In the genomic region with DNA sequence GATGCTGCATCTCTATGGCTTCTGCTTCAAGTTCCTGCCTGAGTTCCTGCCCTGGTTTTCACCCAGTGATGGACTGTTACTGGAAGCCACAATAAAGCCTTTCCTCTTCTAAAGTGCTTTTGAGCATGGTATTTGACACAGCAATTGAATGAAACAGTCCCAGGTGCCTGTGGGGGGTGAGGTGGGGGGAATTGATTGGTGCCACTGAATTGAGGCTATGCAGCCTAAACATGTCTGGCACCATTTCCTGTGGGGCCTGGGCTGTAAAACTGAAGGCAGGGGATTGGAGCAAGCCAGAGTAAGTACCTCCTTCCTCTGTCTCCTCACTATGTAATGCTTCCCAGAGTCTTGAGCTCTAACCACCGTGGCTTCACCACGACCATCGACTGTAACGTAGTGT, we compare ENCODE assay signal across 16 mouse cellular contexts.
"Had no signal": no experiment of that assay in that cellular context is flagged by ENCODE, and none has a peak within 500 bp of the region (broad histone marks: within the 10 kb centered on the region; RNA-seq: fewer than 3 reads in every experiment).

No protein-coding gene starts in this region.

- H3K27ac ChIP-seq: left cerebral cortex, adult 2 months; limb, embryonic 12.5 days; liver, embryonic 13.5 days; lung, embryonic 15.5 days; macrophage; midbrain, embryonic 15.5 days had no signal

- H3K4me3 ChIP-seq: left cerebral cortex, adult 2 months; limb, embryonic 12.5 days; liver, embryonic 13.5 days; lung, embryonic 15.5 days; megakaryocyte, embryonic 14.5 days; midbrain, embryonic 15.5 days had no signal

- ATAC-seq: liver, postnatal 0 days; midbrain, embryonic 15.5 days had no signal

- H3K9me3 ChIP-seq: limb, embryonic 12.5 days; liver, embryonic 13.5 days; lung, embryonic 15.5 days; megakaryocyte, embryonic 14.5 days; midbrain, embryonic 15.5 days had no signal

- H3K36me3 ChIP-seq: limb, embryonic 12.5 days; liver, embryonic 13.5 days; lung, embryonic 15.5 days; midbrain, embryonic 15.5 days had no signal

- H3K4me2 ChIP-seq: limb, embryonic 12.5 days; liver, embryonic 13.5 days; lung, embryonic 15.5 days; midbrain, embryonic 11.5 days; midbrain, embryonic 15.5 days had no signal

- H3K4me1 ChIP-seq: limb, embryonic 12.5 days; lung, embryonic 15.5 days; midbrain, embryonic 15.5 days had no signal

- H3K27me3 ChIP-seq: limb, embryonic 12.5 days; lung, embryonic 15.5 days; midbrain, embryonic 15.5 days had no signal

- H3K9ac ChIP-seq: limb, embryonic 12.5 days; liver, embryonic 13.5 days; liver, postnatal 0 days; lung, embryonic 15.5 days; midbrain, embryonic 15.5 days had no signal

- DNase-seq: kidney, adult 18-20 months; kidney, postnatal 10 days; kidney, postnatal 4 days; liver; liver, embryonic 13.5 days; liver, postnatal 0 days; lung, postnatal 14 days; right cerebral cortex, adult 18-20 months; right cerebral cortex, postnatal 25 days had no signal
